Mouse (Mus musculus): Measurements from ENCODE around the gene Itga6.

- TF ChIP-seq GATA1 (IDR thresholded peaks at IDR 0.05; ENCODE audit: low read length) (no peak), TAL1 (IDR thresholded peaks at IDR 0.05; ENCODE audit: low read length) (no peak)
These were observed 48.7 kb downstream of the Itga6 start for GRCm38 (mm10) chr2:71794139-71794538.
